Mouse (Mus musculus): ENCODE measurements around the gene P2ry13.

DNA sequence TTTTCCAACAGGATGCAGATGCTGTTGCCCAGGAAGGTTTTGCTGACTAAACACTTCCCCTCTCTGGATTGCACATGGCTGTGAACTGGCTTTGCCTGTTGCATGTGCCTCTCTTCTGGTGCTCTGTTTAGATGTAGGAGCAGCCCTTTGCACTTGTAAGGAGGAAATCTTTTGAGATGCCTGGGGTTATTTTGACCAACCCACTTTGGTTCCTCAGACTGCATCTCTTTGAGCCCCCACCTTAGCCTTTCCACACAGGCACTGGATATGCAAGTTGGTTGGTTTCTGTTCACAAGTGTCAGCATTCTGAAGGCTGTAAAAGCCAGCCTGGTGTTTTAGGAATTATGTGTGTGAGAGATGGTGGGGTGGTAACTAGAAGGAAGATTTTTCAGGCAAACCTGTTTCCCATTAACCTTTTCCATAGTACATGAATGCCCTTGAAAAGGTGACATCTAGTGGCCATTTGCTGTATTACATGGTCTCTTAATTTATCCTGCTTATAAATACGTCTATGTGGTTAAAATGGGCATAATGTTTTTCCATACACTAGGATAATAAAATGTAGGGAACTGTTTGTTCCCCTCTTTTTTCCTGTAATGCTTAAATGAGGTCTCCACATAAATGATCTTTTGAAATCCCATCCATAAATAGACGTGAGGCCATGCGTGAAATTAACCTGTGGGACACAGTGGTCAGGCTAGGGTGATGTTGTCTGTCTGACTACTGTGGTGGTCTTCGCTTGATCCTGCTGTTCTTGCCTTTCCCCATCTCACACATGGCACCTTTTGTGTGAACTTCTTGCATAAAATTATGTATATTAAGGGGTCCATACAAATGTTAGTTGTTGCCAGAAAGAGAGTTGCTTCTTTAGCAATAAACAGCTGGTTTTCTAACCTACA, 1.8 kb downstream of the P2ry13 start:
- TF ChIP-seq CTCF (IDR thresholded peaks at IDR 0.05) (peak; percentile 88), EP300 (IDR thresholded peaks at IDR 0.05) (peak; percentile 35; the same call in 1 of the 2 replicates)
